Mouse (Mus musculus) neural tube, embryonic 12.5 days (tissue): ENCODE measurements at regions not wholly inside any gene's neighbourhood (a gene's known extent, or its start where the extent isn't known, plus 50 kb on each side); places are given as distances from the start of the nearest gene placed in this dataset.

Experiments
- ATAC-seq: fragments of 200-750 bp; cut with Nextera tagmentation; 2 replicates; pipeline ENCODE4 v1.8.0; 2017; ENCODE audit warnings: low read depth, mild to moderate bottlenecking, moderate TSS enrichment, moderate library complexity; ENCODE audit not compliant: low FRiP score
- H3K27ac ChIP-seq: fragments of 300-500 bp; sonication (generic); 2 replicates; pipeline ENCODE4 v1.5.1; 2016
- H3K27me3 ChIP-seq: fragments of 300-500 bp; sonication (generic); replicated peaks from 2 replicates; pipeline ENCODE4 v1.6.1; 2016; ENCODE audit warnings: mild to moderate bottlenecking
- H3K36me3 ChIP-seq: fragments of 300-500 bp; sonication (generic); 2 replicates; pipeline ENCODE4 v1.6.1; 2016; ENCODE audit warnings: mild to moderate bottlenecking
- H3K4me1 ChIP-seq: fragments of 300-500 bp; sonication (generic); 2 replicates; pipeline ENCODE4 v1.6.1; 2016
- H3K4me2 ChIP-seq: fragments of 300-500 bp; sonication (generic); replicated peaks from 2 replicates; pipeline ENCODE4 v1.6.1; 2016; ENCODE audit warnings: mild to moderate bottlenecking
- H3K4me3 ChIP-seq: fragments of 300-500 bp; sonication (generic); 2 replicates; pipeline ENCODE4 v1.5.1; 2016
- H3K9ac ChIP-seq: fragments of 300-500 bp; sonication (generic); 2 replicates; pipeline ENCODE4 v1.6.1; 2016; ENCODE audit warnings: mild to moderate bottlenecking
- H3K9me3 ChIP-seq: fragments of 300-500 bp; sonication (generic); 2 replicates; pipeline ENCODE4 v1.6.1; 2016; ENCODE audit warnings: mild to moderate bottlenecking
- WGBS: fragments of 180-500 bp; shearing (Covaris S2); methylation state at CpG from one replicate; pipeline ENCODE4 v1.1.7; 2016; 5-methylcytosine and 5-hydroxymethylcytosine counted together

- 22% methylated on average over 2 of the region's 2 CpGs for WGBS
- H3K27me3 ChIP-seq, result no peaks in the 10 kb centered on the region
- peak; percentile 63 for ATAC-seq
- H3K4me1 ChIP-seq, result no peaks in the 10 kb centered on the region
- no peaks in the 10 kb centered on the region for H3K36me3 ChIP-seq
- H3K9me3 ChIP-seq, result no peaks in the 10 kb centered on the region
- H3K4me3 ChIP-seq, result no peak overlapping the region
- H3K4me2 ChIP-seq, result no peak overlapping the region
- no peak overlapping the region for H3K27ac ChIP-seq
- H3K9ac ChIP-seq, result no peak overlapping the region
Observed at GRCm38 (mm10) chr2:11853210-11853973, 75.7 kb downstream of the Ankrd16 start.

DNA sequence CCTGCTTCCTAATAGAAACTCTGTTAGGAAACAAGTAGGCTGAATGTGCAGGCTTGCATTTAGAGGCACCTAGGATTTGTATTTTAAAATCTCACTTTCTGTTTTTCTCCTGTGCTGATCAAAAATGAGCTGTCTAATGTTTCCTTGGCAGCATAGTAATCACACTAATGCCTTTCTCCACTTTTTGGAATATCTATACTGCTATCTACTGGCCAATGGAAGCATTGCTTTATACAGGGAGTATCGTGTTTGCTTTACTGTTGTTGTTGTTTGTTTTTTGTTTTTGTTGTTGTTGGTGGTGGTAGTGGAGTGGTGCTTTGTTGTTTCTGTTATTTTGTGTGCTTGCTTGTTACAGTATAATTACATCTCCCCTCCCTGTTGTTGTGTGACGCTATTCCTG is 92.3 kb downstream of the Ankrd16 start:
- 46% methylated on average over 2 of the region's 2 CpGs for WGBS
- H3K27me3 ChIP-seq, result no peaks in the 10 kb centered on the region
- no peak overlapping the region for H3K4me2 ChIP-seq
- H3K27ac ChIP-seq, result no peak overlapping the region
- 0 out of 2 replicates have a peak, but pooled peaks have one; percentile 53 for ATAC-seq
- no peaks in the 10 kb centered on the region for H3K4me1 ChIP-seq
- no peak overlapping the region for H3K9ac ChIP-seq
- peaks cover 10% of the 10 kb centered on the region; the same call in 1 of the 2 replicates for H3K9me3 ChIP-seq
- H3K36me3 ChIP-seq, result no peaks in the 10 kb centered on the region
- no peak overlapping the region for H3K4me3 ChIP-seq

DNA sequence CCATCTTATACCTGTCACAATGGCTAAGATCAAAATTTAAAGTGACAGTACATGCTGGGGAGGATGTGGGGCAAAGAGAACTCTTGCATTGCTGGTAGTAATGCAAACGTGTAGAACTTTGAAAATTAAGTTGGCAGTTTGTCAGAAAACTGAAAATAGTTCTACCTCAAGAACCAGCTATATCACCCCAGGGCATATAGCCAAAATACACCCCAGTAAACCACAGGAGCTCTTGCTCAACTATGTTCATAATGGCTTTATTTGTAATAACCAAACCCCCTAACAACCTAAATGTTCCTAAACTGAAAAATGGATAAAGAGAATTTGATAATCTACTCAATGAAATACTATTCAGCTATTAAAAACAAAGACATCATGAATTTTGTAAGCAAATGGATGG is 102.3 kb downstream of the Ankrd16 start:
- no peak overlapping the region for H3K4me3 ChIP-seq
- H3K4me1 ChIP-seq, result no peaks in the 10 kb centered on the region
- H3K27me3 ChIP-seq, result no peaks in the 10 kb centered on the region
- 52% methylated on average over 1 of the region's 1 CpGs for WGBS
- peaks cover 3% of the 10 kb centered on the region; the same call in 1 of the 2 replicates for H3K9me3 ChIP-seq
- no peaks in the 10 kb centered on the region for H3K36me3 ChIP-seq
- no peak overlapping the region for H3K4me2 ChIP-seq
- ATAC-seq, result no peak
- no peak overlapping the region for H3K27ac ChIP-seq
- H3K9ac ChIP-seq, result no peak overlapping the region

GRCm38 (mm10) chr2:11894792-11895568 is 117.3 kb downstream of the Ankrd16 start:
- no peak for ATAC-seq
- Histone ChIP-seq H3K27ac (no peak overlapping the region), H3K9me3 (no peaks in the 10 kb centered on the region), H3K4me2 (no peak overlapping the region), H3K9ac (no peak overlapping the region), H3K27me3 (no peaks in the 10 kb centered on the region), H3K4me1 (no peaks in the 10 kb centered on the region), H3K36me3 (no peaks in the 10 kb centered on the region), H3K4me3 (no peak overlapping the region)
- WGBS, result 81% methylated on average over 7 of the region's 7 CpGs

DNA sequence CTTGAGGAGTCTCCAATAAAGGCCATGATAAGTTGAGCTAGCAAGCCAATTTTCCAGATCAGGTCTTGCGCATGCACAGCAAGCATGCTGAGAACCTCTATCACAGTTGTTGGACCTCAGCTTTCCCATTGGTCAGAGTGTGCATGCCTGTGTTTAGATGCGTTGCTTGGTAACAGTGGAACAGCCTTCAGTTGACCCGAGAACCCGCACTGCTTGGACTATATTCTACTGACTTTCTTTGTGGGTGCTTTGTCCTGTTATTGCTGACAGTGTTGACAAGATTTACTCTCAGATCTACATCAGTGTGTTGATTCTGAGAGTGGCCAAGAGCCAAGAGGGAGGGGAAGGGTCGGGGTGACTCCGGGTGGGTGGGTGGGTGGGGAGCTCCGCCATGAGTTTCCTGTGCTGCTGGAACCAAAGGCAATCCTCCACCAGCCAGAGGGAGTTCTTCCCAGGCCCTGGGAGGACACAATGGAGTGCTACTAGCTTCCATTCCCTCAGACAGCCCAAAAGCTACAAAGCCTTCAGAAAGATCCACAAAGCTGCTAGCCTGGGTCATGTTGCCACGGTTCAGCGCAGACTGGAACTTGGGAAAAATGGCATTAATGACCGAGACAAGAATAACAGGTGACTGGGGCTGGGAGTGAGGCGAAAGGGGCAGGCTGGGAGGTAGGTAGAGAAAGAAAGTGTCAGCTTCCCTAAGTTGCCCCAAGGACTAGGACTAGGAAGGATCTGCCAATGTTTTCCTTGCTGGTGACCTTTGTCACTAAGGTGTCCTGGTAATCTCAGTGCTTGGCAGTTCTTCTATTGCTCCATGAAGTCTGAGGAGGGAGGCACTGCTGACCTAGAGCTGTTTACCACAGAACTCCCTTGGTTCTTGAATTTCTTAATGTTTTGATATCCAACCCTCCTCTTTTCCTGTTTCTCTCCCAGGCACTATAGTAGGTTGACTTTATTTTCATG is 122.3 kb downstream of the Ankrd16 start:
- no peak for ATAC-seq
- WGBS, result 80% methylated on average over 11 of the region's 11 CpGs
- H3K27ac ChIP-seq, result no peak overlapping the region
- no peak overlapping the region for H3K9ac ChIP-seq
- no peaks in the 10 kb centered on the region for H3K4me1 ChIP-seq
- no peaks in the 10 kb centered on the region for H3K36me3 ChIP-seq
- H3K4me2 ChIP-seq, result no peak overlapping the region
- no peak overlapping the region for H3K4me3 ChIP-seq
- no peaks in the 10 kb centered on the region for H3K27me3 ChIP-seq
- H3K9me3 ChIP-seq, result no peaks in the 10 kb centered on the region

DNA sequence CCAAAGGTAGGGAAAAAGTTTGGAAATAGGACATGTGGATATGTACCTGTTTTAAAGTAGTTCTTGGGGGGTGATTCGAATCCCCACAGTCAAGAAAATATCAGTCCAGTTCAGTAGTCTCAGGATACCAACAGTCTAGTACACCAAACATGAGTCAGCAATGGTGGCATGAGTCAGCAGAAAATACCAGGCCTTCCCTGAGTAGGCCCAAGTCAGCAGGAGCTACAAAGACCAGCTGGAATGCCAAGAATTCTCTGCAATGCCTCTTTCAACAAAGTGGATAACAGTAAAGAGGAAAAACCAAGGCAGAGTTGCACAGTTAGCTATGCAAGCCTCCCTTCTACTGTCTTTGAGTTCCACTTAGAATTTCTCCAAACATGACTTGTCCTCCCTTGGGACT is 137.1 kb downstream of the Ankrd16 start:
- no peak for ATAC-seq
- WGBS, result 80% methylated on average over 1 of the region's 1 CpGs
- H3K27me3 ChIP-seq, result no peaks in the 10 kb centered on the region

GRCm38 (mm10) chr2:11917373-11917772 is 139.7 kb downstream of the Ankrd16 start:
- Histone ChIP-seq H3K9me3 (no peaks in the 10 kb centered on the region), H3K27me3 (no peaks in the 10 kb centered on the region), H3K4me3 (no peak overlapping the region), H3K4me2 (no peak overlapping the region), H3K27ac (no peak overlapping the region), H3K4me1 (no peaks in the 10 kb centered on the region), H3K36me3 (no peaks in the 10 kb centered on the region), H3K9ac (no peak overlapping the region)
- no peak for ATAC-seq

More for the DNA sequence above, 137.1 kb downstream of the Ankrd16 start:
- Histone ChIP-seq H3K4me3 (no peak overlapping the region), H3K4me1 (no peaks in the 10 kb centered on the region), H3K9ac (no peak overlapping the region), H3K9me3 (no peaks in the 10 kb centered on the region), H3K4me2 (no peak overlapping the region), H3K36me3 (no peaks in the 10 kb centered on the region), H3K27ac (no peak overlapping the region)

- Histone ChIP-seq H3K4me1 (no peaks in the 10 kb centered on the region), H3K4me3 (no peak overlapping the region), H3K27ac (no peak overlapping the region), H3K9ac (no peak overlapping the region), H3K4me2 (no peak overlapping the region), H3K36me3 (no peaks in the 10 kb centered on the region), H3K27me3 (no peaks in the 10 kb centered on the region), H3K9me3 (no peaks in the 10 kb centered on the region)
- WGBS, result 78% methylated on average over 5 of the region's 5 CpGs
- no peak for ATAC-seq
Observed at GRCm38 (mm10) chr2:11918070-11918469, 140.4 kb downstream of the Ankrd16 start.

GRCm38 (mm10) chr2:11960777-11961176 is 183.1 kb downstream of the Ankrd16 start:
- Histone ChIP-seq H3K27ac (no peak overlapping the region), H3K9ac (no peak overlapping the region), H3K36me3 (no peaks in the 10 kb centered on the region), H3K27me3 (no peaks in the 10 kb centered on the region), H3K4me2 (no peak overlapping the region), H3K9me3 (no peaks in the 10 kb centered on the region), H3K4me3 (no peak overlapping the region), H3K4me1 (no peaks in the 10 kb centered on the region)
- 80% methylated on average over 3 of the region's 3 CpGs for WGBS
- no peak for ATAC-seq

GRCm38 (mm10) chr2:11965374-11965773 is 187.7 kb downstream of the Ankrd16 start:
- Histone ChIP-seq H3K4me1 (no peaks in the 10 kb centered on the region), H3K9me3 (no peaks in the 10 kb centered on the region), H3K36me3 (no peaks in the 10 kb centered on the region), H3K9ac (no peak overlapping the region), H3K4me2 (no peak overlapping the region), H3K27ac (no peak overlapping the region), H3K27me3 (no peaks in the 10 kb centered on the region), H3K4me3 (no peak overlapping the region)
- 68% methylated on average over 3 of the region's 3 CpGs for WGBS
- ATAC-seq, result no peak

GRCm38 (mm10) chr2:11967001-11967400 is 189.3 kb downstream of the Ankrd16 start:
- WGBS, result 81% methylated on average over 2 of the region's 2 CpGs
- no peaks in the 10 kb centered on the region for H3K36me3 ChIP-seq
- no peak overlapping the region for H3K27ac ChIP-seq
- H3K4me1 ChIP-seq, result no peaks in the 10 kb centered on the region
- H3K9me3 ChIP-seq, result no peaks in the 10 kb centered on the region
- no peak overlapping the region for H3K9ac ChIP-seq
- no peak overlapping the region for H3K4me2 ChIP-seq
- no peak overlapping the region for H3K4me3 ChIP-seq
- H3K27me3 ChIP-seq, result no peaks in the 10 kb centered on the region
- ATAC-seq, result no peak

DNA sequence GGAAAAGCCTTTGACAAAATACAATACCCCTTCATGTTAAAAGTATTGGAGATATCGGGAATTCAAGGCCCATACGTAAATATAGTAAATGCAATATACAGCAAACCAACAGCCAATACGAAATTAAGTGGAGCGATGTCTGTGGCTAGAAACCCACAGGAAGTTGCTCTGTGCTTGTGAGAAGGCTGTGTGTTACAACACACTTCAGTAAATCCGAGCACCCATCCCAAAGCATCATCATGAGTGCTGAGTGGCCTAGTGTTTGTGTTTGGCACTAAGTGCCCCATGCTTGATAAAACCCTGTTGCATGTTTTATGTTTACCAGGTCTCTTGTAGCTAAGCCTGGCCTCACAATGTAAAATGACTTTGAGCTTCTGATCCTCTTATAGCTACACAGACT is 194.3 kb downstream of the Ankrd16 start:
- Histone ChIP-seq H3K9me3 (no peaks in the 10 kb centered on the region), H3K36me3 (no peaks in the 10 kb centered on the region), H3K4me2 (no peak overlapping the region), H3K4me1 (no peaks in the 10 kb centered on the region), H3K27me3 (no peaks in the 10 kb centered on the region), H3K27ac (no peak overlapping the region), H3K4me3 (no peak overlapping the region), H3K9ac (no peak overlapping the region)
- ATAC-seq, result no peak
- 87% methylated on average over 5 of the region's 5 CpGs for WGBS
